Mouse (Mus musculus): Measurements from ENCODE around the gene Nhlh1.

Gene Nhlh1

GRCm38 (mm10) chr1:172057491-172057921 is at the start of gene Nhlh1:
Nhlh1 (minus strand) TSS chr1:172057573.
- DNase-seq (ENCODE audit: low spot score), result no peak

- no peak for DNase-seq (ENCODE audit: low spot score)
Observed at GRCm38 (mm10) chr1:172105101-172105500, 47.7 kb upstream of the Nhlh1 start.

GRCm38 (mm10) chr1:172103619-172104018 is 46.2 kb upstream of the Nhlh1 start:
- no peak for DNase-seq (ENCODE audit: low spot score)

- no peak for DNase-seq (ENCODE audit: low spot score)
Observed at GRCm38 (mm10) chr1:172099325-172100033, 42.1 kb upstream of the Nhlh1 start.

- DNase-seq (ENCODE audit: low spot score), result no peak
Observed at GRCm38 (mm10) chr1:172095202-172095601, 37.8 kb upstream of the Nhlh1 start.

GRCm38 (mm10) chr1:172094295-172094694 is 36.9 kb upstream of the Nhlh1 start:
- DNase-seq (ENCODE audit: low spot score), result no peak

- no peak for DNase-seq (ENCODE audit: low spot score)
Observed at GRCm38 (mm10) chr1:172093522-172093921, 36.1 kb upstream of the Nhlh1 start.

GRCm38 (mm10) chr1:172082899-172083445 is 25.6 kb upstream of the Nhlh1 start:
- DNase-seq (ENCODE audit: low spot score), result no peak

- peak; percentile 90 for DNase-seq (ENCODE audit: low spot score)
Observed at GRCm38 (mm10) chr1:172082101-172082898, 24.9 kb upstream of the Nhlh1 start, which contains the start of the genes Copa and Ncstn. Copa (plus strand) TSS chr1:172082529. Ncstn (minus strand) TSS chr1:172082795.

- DNase-seq (ENCODE audit: low spot score), result no peak
Observed at GRCm38 (mm10) chr1:172077981-172078380, 20.6 kb upstream of the Nhlh1 start.

- no peak for DNase-seq (ENCODE audit: low spot score)
Observed at GRCm38 (mm10) chr1:172072604-172073003, 15.2 kb upstream of the Nhlh1 start.

- DNase-seq (ENCODE audit: low spot score), result no peak
Observed at GRCm38 (mm10) chr1:172071556-172071955, 14.2 kb upstream of the Nhlh1 start.

- no peak for DNase-seq (ENCODE audit: low spot score)
Observed at GRCm38 (mm10) chr1:172070227-172070626, 12.9 kb upstream of the Nhlh1 start.

- DNase-seq (ENCODE audit: low spot score), result no peak
Observed at GRCm38 (mm10) chr1:172064613-172065141, 7.3 kb upstream of the Nhlh1 start.

- no peak for DNase-seq (ENCODE audit: low spot score)
Observed at GRCm38 (mm10) chr1:172063291-172064023, 6.1 kb upstream of the Nhlh1 start.

GRCm38 (mm10) chr1:172062101-172062500 is 4.7 kb upstream of the Nhlh1 start:
- no peak for DNase-seq (ENCODE audit: low spot score)

GRCm38 (mm10) chr1:172061217-172061616 is 3.8 kb upstream of the Nhlh1 start:
- DNase-seq (ENCODE audit: low spot score), result no peak

- DNase-seq (ENCODE audit: low spot score), result no peak
Observed at GRCm38 (mm10) chr1:172060659-172061058, 3.3 kb upstream of the Nhlh1 start.

GRCm38 (mm10) chr1:172058874-172059273 is 1.5 kb upstream of the Nhlh1 start:
- no peak for DNase-seq (ENCODE audit: low spot score)

GRCm38 (mm10) chr1:172058321-172058720 is 948 bp upstream of the Nhlh1 start:
- DNase-seq (ENCODE audit: low spot score), result no peak

GRCm38 (mm10) chr1:172056251-172056650 is 1.1 kb downstream of the Nhlh1 start:
- no peak for DNase-seq (ENCODE audit: low spot score)
